Mouse (Mus musculus) liver, embryonic 14.5 days (tissue): ENCODE results near the gene Prep.

Source experiments
- CTCF ChIP-seq: IDR thresholded peaks from 2 replicates; pipeline ENCODE4 v1.5.1; 2016; ENCODE audit warnings: antibody characterized with exemption, low read depth, control low read depth
- EP300 ChIP-seq: IDR thresholded peaks from 2 replicates; pipeline ENCODE4 v1.6.1; 2016; ENCODE audit warnings: antibody characterized with exemption, low read depth

DNA sequence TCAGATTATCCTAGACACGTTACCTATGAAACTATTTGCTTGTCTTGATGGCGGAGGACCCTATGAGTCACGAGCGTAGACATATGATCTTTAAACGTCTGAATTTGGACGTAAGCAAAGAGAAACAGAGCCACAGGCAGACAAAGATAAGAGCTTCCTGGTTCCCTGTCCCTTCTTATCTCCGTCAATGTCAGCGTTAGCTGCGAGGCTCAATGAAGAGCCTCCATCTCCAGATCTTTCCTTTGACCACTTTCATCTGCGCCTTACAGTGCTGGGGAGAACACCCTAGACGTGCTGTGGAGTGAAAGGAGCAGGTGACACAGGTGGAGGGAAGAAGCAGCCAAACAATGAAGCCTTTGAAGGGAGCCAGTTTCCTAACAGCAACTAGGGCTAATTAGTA lies 18.8 kb upstream of the Prep start:
- no peak; the same call in 1 of the 2 replicates for TF ChIP-seq EP300
- TF ChIP-seq CTCF = no peak
